In the genomic region with DNA sequence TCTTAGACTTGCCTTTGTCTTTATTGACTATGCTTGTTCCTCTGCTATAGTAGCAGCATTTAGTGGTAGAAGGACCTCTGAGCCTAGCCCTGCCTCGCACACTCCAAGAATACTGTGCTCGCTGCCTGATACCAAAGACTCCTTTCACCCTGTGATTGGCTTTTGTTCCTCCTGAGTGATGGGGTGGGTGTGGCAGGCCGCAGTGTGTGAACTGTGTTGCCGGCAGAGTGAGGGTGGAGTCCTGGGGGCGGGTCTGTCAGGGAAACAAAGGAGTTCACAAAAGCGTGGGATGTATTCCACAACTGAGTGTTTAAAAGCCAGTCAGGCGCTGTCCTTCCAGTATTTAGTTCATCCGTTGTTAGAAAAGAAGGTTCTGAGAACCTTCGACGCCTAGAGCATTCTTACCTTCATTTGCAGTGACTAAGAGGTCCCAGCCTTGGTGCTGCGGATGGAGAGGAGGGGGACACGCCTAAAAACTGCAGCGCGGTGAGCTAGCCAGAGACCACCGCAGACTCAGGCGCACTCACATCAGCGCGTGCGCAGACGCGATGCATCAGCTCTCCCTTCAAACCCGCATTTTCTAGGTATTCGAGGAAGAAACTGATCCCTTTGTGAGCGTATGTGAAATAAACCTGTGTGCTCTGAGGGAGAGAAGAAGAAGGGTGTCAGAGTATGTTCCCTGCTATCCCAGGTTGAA, we compare ENCODE assay signal across 1 mouse cellular context.
TF ChIP-seq lines count a peak whose summit lies in the region.

No protein-coding gene starts in this region.

TF ChIP-seq in CH12.LX, 34 proteins besides CTCF, POLR2A, EP300 and RAD21 (continued from another document):
- TF ChIP-seq USF1 (IDR thresholded peaks at IDR 0.05; ENCODE audit: low read depth, low read length) (no peak), RCOR1 (conservative IDR thresholded peaks at IDR 0.05; ENCODE audit: low read depth, low read length) (no peak), MYC (IDR thresholded peaks at IDR 0.05; ENCODE audit: low read depth, low read length) (no peak), PAX5 (IDR thresholded peaks at IDR 0.05; ENCODE audit: low read length) (no peak), KAT2A (IDR thresholded peaks at IDR 0.05; ENCODE audit: insufficient replicate concordance, low read length) (no peak), CHD1 (IDR thresholded peaks at IDR 0.05; ENCODE audit: low read depth, low read length) (no peak), UBTF (IDR thresholded peaks at IDR 0.05; ENCODE audit: low read depth, low read length) (no peak), ZNF384 (IDR thresholded peaks at IDR 0.05; ENCODE audit: low read depth, low read length) (no peak), USF2 (conservative IDR thresholded peaks at IDR 0.05; ENCODE audit: low read depth, low read length) (no peak), BHLHE40 (IDR thresholded peaks at IDR 0.05; ENCODE audit: low read depth, low read length) (no peak), GABPA (IDR thresholded peaks at IDR 0.05; ENCODE audit: insufficient replicate concordance, low read depth, low read length) (no peak), SMC3 (IDR thresholded peaks at IDR 0.05; ENCODE audit: low read depth, low read length) (no peak), IRF4 (IDR thresholded peaks at IDR 0.05; ENCODE audit: low read depth, low read length) (no peak)
